Mouse (Mus musculus) adrenal gland, postnatal 25 days (tissue): ENCODE measurements around the gene St3gal3. TPM values are rescaled to one million over a fixed set of nuclear protein-coding genes. Genes with fewer than 3 reads are reported as not detected.

Experiments used
- DNase-seq: peaks from one replicate; pipeline ENCODE4 v3.0.0; 2021; ENCODE audit warnings: mixed read lengths
- total RNA-seq: library from RNA; stranded (reverse); gene quantifications from 2 replicates; pipeline ENCODE4 v1.2.3, GENCODE M21; 2021

Gene St3gal3
- total RNA-seq, 1 experiment from 2014 or later = 33.0 TPM

- no peak for DNase-seq
These were observed 85.0 kb downstream of the St3gal3 start for GRCm38 (mm10) chr4:118049606-118050302.

- DNase-seq = no peak
These were observed 90.2 kb downstream of the St3gal3 start for GRCm38 (mm10) chr4:118044510-118044909.

GRCm38 (mm10) chr4:118043331-118044002 lies 91.2 kb downstream of the St3gal3 start:
- no peak for DNase-seq

GRCm38 (mm10) chr4:118042671-118043320 lies 91.9 kb downstream of the St3gal3 start:
- DNase-seq = no peak

- no peak for DNase-seq
These were observed 93.6 kb downstream of the St3gal3 start for GRCm38 (mm10) chr4:118041145-118041544.

- no peak for DNase-seq
These were observed 94.1 kb downstream of the St3gal3 start for GRCm38 (mm10) chr4:118040650-118041049.

GRCm38 (mm10) chr4:118039964-118040363 lies 94.8 kb downstream of the St3gal3 start:
- no peak for DNase-seq

- no peak for DNase-seq
These were observed 96.7 kb downstream of the St3gal3 start for GRCm38 (mm10) chr4:118038023-118038422.

- no peak for DNase-seq
These were observed 97.3 kb downstream of the St3gal3 start for GRCm38 (mm10) chr4:118037406-118037805.

GRCm38 (mm10) chr4:118036531-118036930 lies 98.2 kb downstream of the St3gal3 start:
- no peak for DNase-seq

- no peak for DNase-seq
These were observed 99.6 kb downstream of the St3gal3 start for GRCm38 (mm10) chr4:118035090-118035489.

- no peak for DNase-seq
These were observed 101.7 kb downstream of the St3gal3 start for GRCm38 (mm10) chr4:118033026-118033425.

GRCm38 (mm10) chr4:118031776-118032170 lies 102.9 kb downstream of the St3gal3 start:
- DNase-seq = no peak

- no peak for DNase-seq
These were observed 103.5 kb downstream of the St3gal3 start for GRCm38 (mm10) chr4:118031132-118031775.

- no peak for DNase-seq
These were observed 104.4 kb downstream of the St3gal3 start for GRCm38 (mm10) chr4:118030330-118030729.

- no peak for DNase-seq
These were observed 104.8 kb downstream of the St3gal3 start for GRCm38 (mm10) chr4:118029892-118030291.

GRCm38 (mm10) chr4:118028994-118029393 lies 105.7 kb downstream of the St3gal3 start:
- DNase-seq = no peak

- DNase-seq = no peak
These were observed 108.8 kb downstream of the St3gal3 start for GRCm38 (mm10) chr4:118025931-118026330.

GRCm38 (mm10) chr4:118025381-118025780 lies 109.3 kb downstream of the St3gal3 start:
- DNase-seq = no peak

GRCm38 (mm10) chr4:118022811-118023210 lies 111.9 kb downstream of the St3gal3 start:
- DNase-seq = no peak

- DNase-seq = no peak
These were observed 112.3 kb downstream of the St3gal3 start for GRCm38 (mm10) chr4:118022406-118022805.

- DNase-seq = no peak
These were observed 115.1 kb downstream of the St3gal3 start for GRCm38 (mm10) chr4:118019640-118020039.

GRCm38 (mm10) chr4:118019218-118019617 lies 115.5 kb downstream of the St3gal3 start:
- no peak for DNase-seq
